21 mouse cellular contexts compared by ENCODE assay signal in the genomic region with DNA sequence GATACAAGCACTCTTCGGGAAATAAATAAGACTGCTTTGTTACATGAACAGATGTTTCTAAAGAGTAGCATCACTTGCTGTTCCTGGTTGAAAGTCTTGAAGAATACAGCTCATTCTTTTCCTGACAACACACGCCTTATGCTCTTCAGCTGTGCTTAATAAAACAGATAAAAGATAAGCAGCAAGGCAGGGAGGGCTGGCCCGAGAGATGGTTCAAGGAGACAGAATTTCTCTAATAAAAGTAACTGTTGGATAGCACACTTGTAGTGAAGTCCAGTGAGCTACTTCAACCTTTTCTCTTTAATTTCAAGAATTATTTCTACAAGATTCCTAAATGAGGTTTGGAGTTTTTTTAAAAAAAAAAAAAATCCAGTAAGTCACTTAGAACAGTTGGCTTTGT.
"Had no signal": no experiment of that assay in that cellular context is flagged by ENCODE, and none has a peak within 500 bp of the region (broad histone marks: within the 10 kb centered on the region; RNA-seq: fewer than 3 reads in every experiment).

No protein-coding gene starts in this region.

- H3K4me2 ChIP-seq: kidney, embryonic 15.5 days; liver, embryonic 15.5 days; midbrain, embryonic 12.5 days; midbrain, embryonic 15.5 days; neural tube, embryonic 13.5 days had no signal

- H3K27ac ChIP-seq: kidney, embryonic 15.5 days; left cerebral cortex, adult 2 months; midbrain, embryonic 12.5 days; midbrain, embryonic 15.5 days; neural tube, embryonic 13.5 days; stomach, postnatal 0 days had no signal

- H3K9me3 ChIP-seq: kidney, embryonic 15.5 days; liver, embryonic 15.5 days; midbrain, embryonic 12.5 days; midbrain, embryonic 15.5 days; neural tube, embryonic 13.5 days had no signal

- H3K36me3 ChIP-seq: kidney, embryonic 15.5 days; liver, embryonic 15.5 days; midbrain, embryonic 12.5 days; midbrain, embryonic 15.5 days; neural tube, embryonic 13.5 days had no signal

- H3K4me3 ChIP-seq: kidney, embryonic 15.5 days; left cerebral cortex, adult 2 months; liver, embryonic 15.5 days; midbrain, embryonic 12.5 days; midbrain, embryonic 15.5 days; myocyte; neural tube, embryonic 13.5 days had no signal

- H3K9ac ChIP-seq: kidney, embryonic 15.5 days; liver, embryonic 15.5 days; midbrain, embryonic 12.5 days; midbrain, embryonic 15.5 days; neural tube, embryonic 13.5 days had no signal

- H3K27me3 ChIP-seq: kidney, embryonic 15.5 days; liver, embryonic 15.5 days; midbrain, embryonic 12.5 days; midbrain, embryonic 15.5 days; neural tube, embryonic 13.5 days had no signal

- H3K4me1 ChIP-seq: midbrain, embryonic 12.5 days; neural tube, embryonic 13.5 days had no signal

- ATAC-seq: midbrain, embryonic 15.5 days had no signal

- DNase-seq: kidney, adult 11 months; kidney, adult 8-10 months; kidney, postnatal 10 days; kidney, postnatal 36 days; layer of hippocampus, postnatal 36 days; lung, adult 2 months; lung, postnatal 14 days; lung, postnatal 4 days; right cerebral cortex, adult 18-20 months; right cerebral cortex, postnatal 14 days; right cerebral cortex, postnatal 4 days; thymus, adult 18-20 months; thymus, postnatal 36 days had no signal
